Mouse (Mus musculus): ENCODE measurements around the gene Col5a1.

DNA sequence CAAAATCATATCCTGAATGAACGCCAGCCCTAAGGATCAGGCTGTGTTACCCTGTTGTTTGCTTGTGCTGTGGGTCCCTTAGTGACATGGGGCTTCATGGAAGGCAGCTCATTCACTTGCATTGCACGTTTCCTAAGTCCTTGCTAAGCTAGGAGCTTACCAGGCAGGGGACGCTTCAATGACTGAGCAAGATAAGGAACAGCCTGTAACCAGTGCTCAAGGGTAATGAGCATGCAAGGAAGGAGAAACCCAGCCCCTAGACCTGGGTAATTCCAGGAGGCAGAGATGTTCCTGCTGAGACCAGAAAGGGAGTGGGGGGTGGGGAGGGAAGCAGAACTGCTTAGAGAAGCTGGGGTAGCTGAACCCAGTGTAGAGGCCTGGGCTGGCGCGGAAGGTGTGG, 107.2 kb downstream of the Col5a1 start:
- no peak for TF ChIP-seq CTCF (IDR thresholded peaks at IDR 0.05; ENCODE audit: insufficient read depth, low read depth, low read length)
- TF ChIP-seq POLR2A (IDR thresholded peaks at IDR 0.05; ENCODE audit: insufficient read depth, low read depth, low read length) = no peak

Data from olfactory bulb, adult 2 months (tissue).